Mouse (Mus musculus): ENCODE data around the gene Gm26920. TPM values are rescaled to one million over a fixed set of nuclear protein-coding genes. Genes with fewer than 3 reads are reported as not detected.

Gm26920 gene
- polyA plus RNA-seq, 1 experiment = not detected

GRCm38 (mm10) chr7:30095551-30096125, 5.4 kb upstream of the Gm26920 start:
- Histone ChIP-seq H3K9me3 (ENCODE audit: control insufficient read depth, low read length) (no peaks in the 10 kb centered on the region), H3K27me3 (ENCODE audit: control insufficient read depth) (no peaks in the 10 kb centered on the region), H3K4me1 (ENCODE audit: control insufficient read depth) (peaks cover 46% of the 10 kb centered on the region), H3K36me3 (ENCODE audit: control insufficient read depth) (no peaks in the 10 kb centered on the region; the same call in 1 of the 2 replicates), H3K4me3 (replicated peaks) (peak overlapping the region; percentile 75)
- TF ChIP-seq GATA1 (IDR thresholded peaks at IDR 0.05; ENCODE audit: low read length) (no peak), TAL1 (IDR thresholded peaks at IDR 0.05; ENCODE audit: low read length) (no peak)

DNA sequence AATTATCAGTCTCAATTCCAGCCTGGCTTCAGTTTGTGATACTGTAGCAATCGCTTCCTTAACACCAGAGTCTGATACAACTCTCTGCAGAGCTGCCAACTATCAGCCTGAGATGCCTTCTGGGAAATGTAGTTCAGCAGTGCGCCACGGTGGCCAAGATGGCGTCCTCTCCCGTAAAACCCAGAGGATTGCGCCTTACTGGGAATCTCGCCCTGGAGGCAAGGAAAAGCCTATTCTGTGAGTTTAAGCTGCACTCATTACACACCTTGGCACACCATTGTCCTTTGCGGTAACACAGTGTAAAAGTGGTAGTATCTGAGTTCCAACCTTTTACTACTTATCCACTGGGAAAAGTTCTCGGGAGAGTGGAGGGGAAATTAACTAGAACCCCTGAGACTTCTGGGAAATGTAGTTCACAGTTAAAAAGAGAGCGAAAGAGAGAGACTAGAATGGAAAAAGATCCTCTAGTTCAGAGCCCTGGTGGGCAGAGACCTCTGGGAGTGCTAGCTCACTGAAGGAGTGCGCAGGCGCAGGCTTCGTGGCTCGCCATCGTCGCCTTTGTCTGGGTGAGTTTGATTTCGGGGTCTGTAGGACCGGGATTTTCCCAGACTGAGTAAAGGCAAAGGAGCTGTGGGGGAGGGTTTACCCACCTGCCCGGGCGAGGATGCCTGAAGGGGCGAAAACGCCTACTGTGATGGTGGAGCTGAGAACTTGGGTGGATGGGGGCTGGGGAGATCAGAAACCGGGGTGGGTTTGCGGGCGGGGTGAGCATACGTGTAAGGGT, 4.6 kb upstream of the Gm26920 start, which contains the start of gene Zfp260:
Zfp260 (plus strand) TSS at position 132 of the 784 bp plus-strand sequence.
- Histone ChIP-seq H3K4me3 (replicated peaks) (peak within 1 kb of the TSS; percentile 75), H3K36me3 (ENCODE audit: control insufficient read depth) (no peaks in the 10 kb centered on the region; the same call in 1 of the 2 replicates), H3K27me3 (ENCODE audit: control insufficient read depth) (no peaks in the 10 kb centered on the region), H3K4me1 (ENCODE audit: control insufficient read depth) (peaks cover 50% of the 10 kb centered on the region), H3K9me3 (ENCODE audit: control insufficient read depth, low read length) (no peaks in the 10 kb centered on the region)
- TF ChIP-seq GATA1 (IDR thresholded peaks at IDR 0.05; ENCODE audit: low read length) = no peak; the same call in 1 of the 2 replicates
- no peak for TF ChIP-seq TAL1 (IDR thresholded peaks at IDR 0.05; ENCODE audit: low read length)

DNA sequence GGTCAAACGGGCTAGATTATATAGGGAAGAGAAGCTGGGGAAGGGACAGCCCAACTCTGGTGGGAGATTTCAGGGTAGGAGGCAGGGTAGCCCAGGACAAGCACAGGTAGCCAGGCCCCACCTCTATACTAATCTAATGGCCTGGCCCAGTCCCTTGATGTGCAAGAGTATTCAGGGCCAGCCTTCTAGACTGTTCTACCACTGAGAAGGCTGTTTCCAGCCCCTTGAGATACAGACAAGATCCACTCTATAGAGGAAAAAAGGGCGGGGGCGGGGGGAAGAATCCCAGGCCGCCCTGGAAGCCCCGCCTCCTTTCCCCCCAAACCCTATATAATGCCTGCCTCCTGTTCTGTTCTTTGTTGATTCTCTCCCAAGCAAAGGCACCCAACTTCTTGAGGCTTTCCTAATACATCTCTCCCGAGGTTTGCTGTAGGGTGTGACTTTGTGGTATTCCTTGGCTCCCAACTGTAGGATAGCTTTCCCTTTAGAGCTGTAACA, 3.8 kb upstream of the Gm26920 start:
- TF ChIP-seq GATA1 (IDR thresholded peaks at IDR 0.05; ENCODE audit: low read length) (no peak), TAL1 (IDR thresholded peaks at IDR 0.05; ENCODE audit: low read length) (no peak)
- Histone ChIP-seq H3K4me1 (ENCODE audit: control insufficient read depth) (peaks cover 59% of the 10 kb centered on the region), H3K4me3 (replicated peaks) (peak overlapping the region; percentile 75)

GRCm38 (mm10) chr7:30092666-30093065, 2.5 kb upstream of the Gm26920 start:
- Histone ChIP-seq H3K27me3 (ENCODE audit: control insufficient read depth) (no peaks in the 10 kb centered on the region), H3K4me3 (replicated peaks) (no peak overlapping the region), H3K9me3 (ENCODE audit: control insufficient read depth, low read length) (no peaks in the 10 kb centered on the region), H3K36me3 (ENCODE audit: control insufficient read depth) (no peaks in the 10 kb centered on the region), H3K4me1 (ENCODE audit: control insufficient read depth) (peaks cover 59% of the 10 kb centered on the region)
- TF ChIP-seq TAL1 (IDR thresholded peaks at IDR 0.05; ENCODE audit: low read length) = no peak
- no peak for TF ChIP-seq GATA1 (IDR thresholded peaks at IDR 0.05; ENCODE audit: low read length)

More for the DNA sequence above, 3.8 kb upstream of the Gm26920 start:
- Histone ChIP-seq H3K36me3 (ENCODE audit: control insufficient read depth) (no peaks in the 10 kb centered on the region; the same call in 1 of the 2 replicates), H3K27me3 (ENCODE audit: control insufficient read depth) (no peaks in the 10 kb centered on the region), H3K9me3 (ENCODE audit: control insufficient read depth, low read length) (no peaks in the 10 kb centered on the region)

- Histone ChIP-seq H3K4me3 (replicated peaks) (peak overlapping the region; percentile 75), H3K36me3 (ENCODE audit: control insufficient read depth) (no peaks in the 10 kb centered on the region; the same call in 1 of the 2 replicates), H3K4me1 (ENCODE audit: control insufficient read depth) (peaks cover 50% of the 10 kb centered on the region), H3K9me3 (ENCODE audit: control insufficient read depth, low read length) (no peaks in the 10 kb centered on the region), H3K27me3 (ENCODE audit: control insufficient read depth) (no peaks in the 10 kb centered on the region)
- TF ChIP-seq GATA1 (IDR thresholded peaks at IDR 0.05; ENCODE audit: low read length) (no peak), TAL1 (IDR thresholded peaks at IDR 0.05; ENCODE audit: low read length) (no peak)
These were observed 868 bp upstream of the Gm26920 start for GRCm38 (mm10) chr7:30090970-30091585.

GRCm38 (mm10) chr7:30089405-30089804, 805 bp downstream of the Gm26920 start:
- H3K36me3 ChIP-seq (ENCODE audit: control insufficient read depth) = peaks cover 7% of the 10 kb centered on the region
- no peak for TF ChIP-seq GATA1 (IDR thresholded peaks at IDR 0.05; ENCODE audit: low read length)
- no peak for TF ChIP-seq TAL1 (IDR thresholded peaks at IDR 0.05; ENCODE audit: low read length)
- no peaks in the 10 kb centered on the region for H3K27me3 ChIP-seq (ENCODE audit: control insufficient read depth)
- H3K4me1 ChIP-seq (ENCODE audit: control insufficient read depth) = peaks cover 37% of the 10 kb centered on the region
- peak overlapping the region; percentile 75 for H3K4me3 ChIP-seq (replicated peaks)
- H3K9me3 ChIP-seq (ENCODE audit: control insufficient read depth, low read length) = no peaks in the 10 kb centered on the region

DNA sequence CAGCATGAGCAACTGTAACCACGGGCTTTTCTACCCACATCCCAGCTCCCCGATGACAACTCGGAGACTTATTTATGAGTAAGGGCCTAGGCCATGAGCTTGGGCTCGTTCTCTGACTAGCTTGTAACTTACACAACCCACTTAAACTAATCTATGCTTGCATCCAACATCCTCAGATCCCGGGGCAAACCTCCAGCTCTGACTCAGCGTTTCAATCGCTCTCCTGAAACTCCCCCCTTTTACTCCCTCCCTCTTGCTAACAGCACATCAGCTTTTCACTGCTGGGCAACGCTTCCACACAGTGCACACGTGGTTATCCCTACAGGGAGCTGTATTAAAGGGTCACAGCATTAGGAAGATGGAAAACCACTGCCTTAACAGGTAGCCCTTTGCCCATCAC, 3.7 kb downstream of the Gm26920 start:
- no peaks in the 10 kb centered on the region for H3K27me3 ChIP-seq (ENCODE audit: control insufficient read depth)
- peaks cover 7% of the 10 kb centered on the region for H3K36me3 ChIP-seq (ENCODE audit: control insufficient read depth)
- TF ChIP-seq TAL1 (IDR thresholded peaks at IDR 0.05; ENCODE audit: low read length) = no peak
- no peak for TF ChIP-seq GATA1 (IDR thresholded peaks at IDR 0.05; ENCODE audit: low read length)
- no peak overlapping the region for H3K4me3 ChIP-seq (replicated peaks)
- no peaks in the 10 kb centered on the region for H3K9me3 ChIP-seq (ENCODE audit: control insufficient read depth, low read length)
- H3K4me1 ChIP-seq (ENCODE audit: control insufficient read depth) = peaks cover 26% of the 10 kb centered on the region

DNA sequence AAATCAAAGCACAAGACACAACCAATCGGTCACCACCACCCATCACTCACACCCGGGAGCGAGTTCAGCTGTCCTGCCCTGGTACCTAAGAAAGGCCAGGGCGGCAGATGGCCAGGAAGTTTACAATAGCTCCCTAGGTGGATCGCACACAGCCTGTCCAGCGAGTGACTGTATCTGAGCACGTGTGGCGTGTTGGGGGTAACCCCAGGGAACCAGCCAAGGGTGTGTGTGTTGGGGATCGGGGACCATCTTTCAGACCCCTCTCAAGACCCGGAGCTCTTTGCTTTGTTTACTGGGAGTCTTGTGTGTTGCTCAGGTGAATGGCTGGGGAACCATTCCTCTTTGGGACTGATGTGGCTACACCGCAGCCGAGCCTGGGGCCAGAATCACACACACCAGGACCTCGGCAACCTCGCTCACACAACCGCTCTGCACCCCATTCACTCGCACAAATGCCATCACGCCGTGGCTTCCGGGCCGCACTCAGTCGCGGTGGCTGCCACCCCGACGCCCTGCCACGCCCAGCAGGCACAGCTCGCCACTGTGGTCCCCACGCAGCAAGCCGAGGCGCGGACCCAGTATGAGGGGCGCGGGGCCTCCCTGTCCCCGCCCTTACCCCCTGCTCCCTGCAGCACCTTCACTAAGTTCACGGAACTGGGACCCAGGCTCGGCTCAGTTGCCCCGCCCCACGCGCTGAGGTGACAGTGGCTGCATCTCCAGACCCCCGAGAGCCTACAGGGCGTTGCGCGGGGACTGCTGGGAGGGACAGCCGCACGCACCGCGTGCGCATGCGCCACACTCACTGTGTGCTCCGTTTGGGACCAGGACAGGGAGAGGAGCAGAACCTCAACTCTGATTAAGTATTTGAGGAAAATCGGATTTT, 17.8 kb downstream of the Gm26920 start, which contains the start of gene Zfp82:
Zfp82 (minus strand) TSS at position 755 of the 883 bp plus-strand sequence.
- H3K9me3 ChIP-seq (ENCODE audit: control insufficient read depth, low read length) = no peaks in the 10 kb centered on the region
- peaks cover 17% of the 10 kb centered on the region for H3K4me1 ChIP-seq (ENCODE audit: control insufficient read depth)
- peak within 1 kb of the TSS; percentile 86 for H3K4me3 ChIP-seq (replicated peaks)
- TF ChIP-seq TAL1 (IDR thresholded peaks at IDR 0.05; ENCODE audit: low read length) = no peak
- no peak for TF ChIP-seq GATA1 (IDR thresholded peaks at IDR 0.05; ENCODE audit: low read length)
- H3K27me3 ChIP-seq (ENCODE audit: control insufficient read depth) = no peaks in the 10 kb centered on the region
- no peaks in the 10 kb centered on the region for H3K36me3 ChIP-seq (ENCODE audit: control insufficient read depth)
